Mouse (Mus musculus): Measurements from ENCODE around the gene Lrrc29. TPM values are rescaled to one million over a fixed set of nuclear protein-coding genes. Genes with fewer than 3 reads are reported as not detected.

The Lrrc29 gene
- total and polyA plus RNA-seq, 2 experiments from 2014 or later: 4.1 to 5.2 TPM

DNA sequence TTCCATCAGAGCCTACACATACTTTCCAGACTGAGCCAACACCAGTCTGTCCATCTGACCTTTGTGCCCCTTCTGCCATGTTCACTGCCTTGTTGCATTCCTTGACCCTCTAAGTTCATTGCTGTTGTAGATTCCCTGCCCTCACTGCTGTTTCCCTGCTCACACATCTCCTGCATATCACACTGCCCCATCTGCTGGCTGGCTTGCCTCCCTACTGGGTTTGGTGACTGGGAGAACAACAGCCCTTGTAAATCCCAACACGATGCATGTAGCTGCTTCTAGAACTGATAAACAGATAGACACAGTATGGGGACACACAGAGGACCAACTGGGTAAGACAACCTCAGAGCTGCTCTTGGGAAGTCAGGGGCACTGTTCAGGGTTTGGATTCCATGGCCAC is 14.4 kb downstream of the Lrrc29 start:
- Histone ChIP-seq H3K27me3 (ENCODE audit: insufficient read depth, low read length) (no peaks in the 10 kb centered on the region), H3K36me3 (ENCODE audit: insufficient read depth, low read length) (peaks cover 65% of the 10 kb centered on the region), H3K9me3 (ENCODE audit: low read length) (no peaks in the 10 kb centered on the region), H3K27ac (no peak overlapping the region), H3K4me3 (ENCODE audit: low read length) (no peak overlapping the region), H3K4me1 (ENCODE audit: insufficient read depth, low read length) (no peaks in the 10 kb centered on the region), H3K9ac (replicated peaks; ENCODE audit: low read length) (no peak overlapping the region), H3K4me2 (ENCODE audit: low read depth, low read length) (no peak overlapping the region)
- ATAC-seq (no peak), DNase-seq (ENCODE audit: low spot score) (no peak)
- 94% methylated on average over 1 of the region's 1 CpGs for WGBS
- TF ChIP-seq CTCF (IDR thresholded peaks at IDR 0.05; ENCODE audit: low read depth): peak; percentile 31; the same call in 1 of the 2 replicates

DNA sequence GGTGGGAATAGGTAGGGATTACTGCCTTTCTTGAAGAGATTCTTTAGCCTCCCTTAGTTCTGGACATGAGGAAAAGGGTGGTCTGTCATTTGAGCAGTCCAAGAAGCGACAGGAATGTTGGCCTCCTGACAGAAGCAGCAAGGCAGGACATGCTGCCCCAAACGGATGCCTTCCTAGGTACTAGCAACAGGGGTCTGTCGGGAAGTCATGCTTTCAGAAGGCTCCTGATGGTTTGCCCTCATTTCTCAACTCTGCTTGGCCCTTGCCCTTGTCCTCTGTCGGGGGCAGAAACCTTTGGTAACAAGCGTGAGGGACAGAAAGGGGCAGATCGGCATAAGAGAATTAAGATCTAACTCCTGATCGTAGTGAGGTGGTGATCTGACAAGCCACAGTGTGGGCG is 16.0 kb downstream of the Lrrc29 start:
- peaks cover 51% of the 10 kb centered on the region for H3K36me3 ChIP-seq (ENCODE audit: insufficient read depth, low read length)
- no peak overlapping the region for H3K27ac ChIP-seq
- no peak overlapping the region for H3K4me2 ChIP-seq (ENCODE audit: low read depth, low read length)
- H3K9me3 ChIP-seq (ENCODE audit: low read length): no peaks in the 10 kb centered on the region
- H3K4me3 ChIP-seq (ENCODE audit: low read length): no peak overlapping the region
- ATAC-seq (no peak), DNase-seq (ENCODE audit: low spot score) (no peak)
- no peak overlapping the region for H3K9ac ChIP-seq (replicated peaks; ENCODE audit: low read length)
- no peaks in the 10 kb centered on the region for H3K27me3 ChIP-seq (ENCODE audit: insufficient read depth, low read length)
- no peak for TF ChIP-seq CTCF (IDR thresholded peaks at IDR 0.05; ENCODE audit: low read depth)
- peaks cover 9% of the 10 kb centered on the region for H3K4me1 ChIP-seq (ENCODE audit: insufficient read depth, low read length)
- WGBS: 78% methylated on average over 8 of the region's 8 CpGs

DNA sequence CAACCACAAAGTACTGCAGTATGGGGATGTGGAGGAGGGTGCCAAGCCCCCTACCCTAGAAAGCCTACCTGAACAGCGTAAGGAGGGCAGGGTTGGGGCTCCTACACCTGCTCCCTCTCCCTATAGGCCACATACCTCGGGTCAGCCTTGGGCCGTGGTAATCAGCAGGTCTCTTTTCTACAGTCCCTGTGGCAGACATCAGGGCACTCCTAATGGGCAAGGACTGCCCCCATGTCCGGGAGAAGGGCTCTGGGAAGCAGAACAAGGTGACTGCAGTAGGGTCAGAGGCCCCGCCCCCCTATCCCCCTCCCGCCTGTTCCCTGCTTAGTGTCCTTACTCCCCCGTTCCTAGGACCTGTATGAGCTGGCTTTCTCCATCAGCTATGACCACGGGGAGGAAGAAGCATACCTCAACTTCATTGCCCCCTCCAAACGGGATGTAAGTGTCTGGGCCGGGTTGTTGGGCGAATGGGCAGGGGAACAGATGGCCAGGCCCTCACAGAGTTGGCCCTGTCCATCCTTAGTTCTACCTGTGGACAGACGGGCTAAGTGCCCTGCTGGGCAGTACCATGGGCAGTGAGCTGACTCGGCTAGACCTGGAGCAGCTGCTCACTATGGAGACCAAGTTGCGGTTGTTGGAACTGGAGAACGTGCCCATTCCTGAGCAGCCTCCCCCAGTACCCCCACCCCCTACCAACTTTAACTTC is 16.8 kb downstream of the Lrrc29 start:
- H3K9me3 ChIP-seq (ENCODE audit: low read length): no peaks in the 10 kb centered on the region
- H3K27me3 ChIP-seq (ENCODE audit: insufficient read depth, low read length): no peaks in the 10 kb centered on the region
- no peak overlapping the region for H3K9ac ChIP-seq (replicated peaks; ENCODE audit: low read length)
- peaks cover 14% of the 10 kb centered on the region for H3K4me1 ChIP-seq (ENCODE audit: insufficient read depth, low read length)
- H3K4me2 ChIP-seq (ENCODE audit: low read depth, low read length): no peak overlapping the region
- H3K27ac ChIP-seq: no peak overlapping the region
- TF ChIP-seq CTCF (IDR thresholded peaks at IDR 0.05; ENCODE audit: low read depth): no peak
- WGBS: 83% methylated on average over 15 of the region's 15 CpGs
- H3K36me3 ChIP-seq (ENCODE audit: insufficient read depth, low read length): peaks cover 45% of the 10 kb centered on the region
- ATAC-seq (no peak), DNase-seq (ENCODE audit: low spot score) (no peak)
- H3K4me3 ChIP-seq (ENCODE audit: low read length): no peak overlapping the region

DNA sequence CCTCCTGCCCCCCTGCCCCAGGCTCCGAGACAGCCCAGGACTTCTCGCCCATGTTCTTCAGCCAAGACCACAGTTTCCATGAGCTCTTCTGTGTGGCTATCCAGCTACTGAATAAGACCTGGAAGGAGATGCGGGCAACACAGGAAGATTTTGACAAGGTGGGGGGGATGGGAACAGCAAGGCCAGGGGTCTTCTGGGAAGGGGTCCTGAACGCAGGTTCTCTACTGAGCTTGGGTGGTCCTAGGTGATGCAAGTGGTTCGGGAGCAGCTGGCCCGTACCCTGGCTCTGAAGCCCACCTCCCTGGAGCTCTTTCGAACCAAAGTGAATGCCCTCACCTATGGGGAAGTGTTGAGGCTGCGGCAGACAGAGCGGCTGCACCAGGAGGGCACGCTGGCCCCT is 17.6 kb downstream of the Lrrc29 start:
- Histone ChIP-seq H3K36me3 (ENCODE audit: insufficient read depth, low read length) (peaks cover 42% of the 10 kb centered on the region), H3K4me3 (ENCODE audit: low read length) (no peak overlapping the region), H3K27ac (no peak overlapping the region), H3K4me2 (ENCODE audit: low read depth, low read length) (no peak overlapping the region), H3K27me3 (ENCODE audit: insufficient read depth, low read length) (no peaks in the 10 kb centered on the region), H3K4me1 (ENCODE audit: insufficient read depth, low read length) (peaks cover 14% of the 10 kb centered on the region), H3K9ac (replicated peaks; ENCODE audit: low read length) (no peak overlapping the region), H3K9me3 (ENCODE audit: low read length) (no peaks in the 10 kb centered on the region)
- no peak for ATAC-seq
- TF ChIP-seq CTCF (IDR thresholded peaks at IDR 0.05; ENCODE audit: low read depth): no peak
- 93% methylated on average over 10 of the region's 10 CpGs for WGBS
- no peak for DNase-seq (ENCODE audit: low spot score)

DNA sequence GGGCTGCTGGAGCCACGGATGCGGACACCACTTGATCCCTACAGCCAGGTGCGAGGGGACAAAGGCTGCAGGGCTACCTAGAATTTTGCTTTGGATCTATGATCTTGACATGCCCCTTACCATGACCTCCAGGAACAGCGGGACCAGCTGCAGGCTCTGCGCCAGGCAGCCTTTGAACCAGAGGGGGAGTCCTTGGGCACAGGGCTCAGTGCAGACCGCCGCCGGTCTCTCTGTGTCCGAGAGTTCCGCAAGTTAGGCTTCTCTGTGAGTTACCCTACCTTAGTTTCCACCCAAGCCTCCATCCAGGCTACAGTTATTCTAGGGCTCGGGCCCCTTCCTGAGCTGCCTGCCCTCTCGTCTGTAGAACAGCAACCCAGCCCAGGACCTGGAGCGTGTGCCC is 18.4 kb downstream of the Lrrc29 start:
- Histone ChIP-seq H3K9ac (replicated peaks; ENCODE audit: low read length) (no peak overlapping the region), H3K27ac (no peak overlapping the region), H3K36me3 (ENCODE audit: insufficient read depth, low read length) (peaks cover 42% of the 10 kb centered on the region), H3K9me3 (ENCODE audit: low read length) (no peaks in the 10 kb centered on the region), H3K27me3 (ENCODE audit: insufficient read depth, low read length) (no peaks in the 10 kb centered on the region), H3K4me3 (ENCODE audit: low read length) (no peak overlapping the region), H3K4me1 (ENCODE audit: insufficient read depth, low read length) (peaks cover 14% of the 10 kb centered on the region), H3K4me2 (ENCODE audit: low read depth, low read length) (no peak overlapping the region)
- no peak for TF ChIP-seq CTCF (IDR thresholded peaks at IDR 0.05; ENCODE audit: low read depth)
- no peak for ATAC-seq
- DNase-seq (ENCODE audit: low spot score): no peak
- 96% methylated on average over 13 of the region's 13 CpGs for WGBS

DNA sequence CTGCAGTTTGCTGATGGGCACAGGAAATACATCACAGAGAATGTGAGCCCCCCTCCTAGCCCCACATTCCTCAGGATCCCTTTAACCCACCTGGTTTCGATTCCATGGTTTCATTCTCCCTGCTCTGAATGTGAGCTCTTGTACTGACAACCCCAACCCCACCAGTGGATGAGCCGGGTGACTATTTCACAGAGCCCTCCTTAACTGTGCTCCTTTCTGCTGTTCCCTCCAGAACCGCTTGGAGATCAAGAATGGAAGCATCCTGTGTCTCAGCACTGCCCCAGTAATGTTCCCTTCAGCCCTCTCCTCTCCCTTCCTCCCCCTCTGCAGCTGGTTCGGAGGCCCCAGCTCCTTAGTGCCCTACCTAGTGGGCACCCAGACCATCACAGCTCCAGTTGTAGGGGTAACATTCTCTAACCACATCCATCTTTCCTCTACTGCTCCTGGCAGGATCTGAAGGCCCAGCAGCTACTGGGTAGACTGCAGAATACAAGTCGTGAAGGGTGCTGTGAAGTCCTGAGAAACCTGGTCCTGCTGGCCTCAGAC is 19.9 kb downstream of the Lrrc29 start:
- Histone ChIP-seq H3K9me3 (ENCODE audit: low read length) (no peaks in the 10 kb centered on the region), H3K27me3 (ENCODE audit: insufficient read depth, low read length) (no peaks in the 10 kb centered on the region), H3K4me1 (ENCODE audit: insufficient read depth, low read length) (peaks cover 14% of the 10 kb centered on the region), H3K9ac (replicated peaks; ENCODE audit: low read length) (peak overlapping the region; percentile 39), H3K27ac (peak overlapping the region; percentile 17; the same call in 1 of the 2 replicates), H3K36me3 (ENCODE audit: insufficient read depth, low read length) (peaks cover 43% of the 10 kb centered on the region), H3K4me2 (ENCODE audit: low read depth, low read length) (peak overlapping the region; percentile 56), H3K4me3 (ENCODE audit: low read length) (peak overlapping the region; percentile 23; the same call in 1 of the 2 replicates)
- ATAC-seq (peak; percentile 36), DNase-seq (ENCODE audit: low spot score) (no peak)
- WGBS: 70% methylated on average over 5 of the region's 5 CpGs
- TF ChIP-seq CTCF (IDR thresholded peaks at IDR 0.05; ENCODE audit: low read depth): no peak

Data from hindbrain, postnatal 0 days (tissue).